Mouse (Mus musculus) midbrain, embryonic 14.5 days (tissue): ENCODE results near the gene Rdh19. TPM values are rescaled to one million over a fixed set of nuclear protein-coding genes. Genes with fewer than 3 reads are reported as not detected.

Experiments used
- ATAC-seq: fragments of 200-750 bp; cut with Nextera tagmentation; 2 replicates; pipeline ENCODE4 v1.8.0; 2017; ENCODE audit warnings: moderate number of reproducible peaks, moderate library complexity; ENCODE audit not compliant: low FRiP score, low TSS enrichment
- DNase-seq: peaks from one replicate; pipeline ENCODE4 v3.0.0-alpha.2; 2015
- H3K27ac ChIP-seq: fragments of 300-500 bp; sonication (generic); replicated peaks from 2 replicates; pipeline ENCODE4 v1.5.1; 2014; ENCODE audit warnings: mild to moderate bottlenecking, low read depth, low read length, moderate library complexity
- H3K27me3 ChIP-seq: fragments of 300-500 bp; sonication (generic); 2 replicates; pipeline ENCODE4 v1.6.1; 2014; ENCODE audit warnings: low read length, control low read depth, mixed read lengths; ENCODE audit not compliant: control insufficient read depth, insufficient read depth
- H3K36me3 ChIP-seq: fragments of 300-500 bp; sonication (generic); 2 replicates; pipeline ENCODE4 v1.6.1; 2014; ENCODE audit warnings: low read length, control low read depth; ENCODE audit not compliant: control insufficient read depth, insufficient read depth
- H3K4me1 ChIP-seq: fragments of 300-500 bp; sonication (generic); 2 replicates; pipeline ENCODE4 v1.6.1; 2014; ENCODE audit warnings: mild to moderate bottlenecking, antibody characterized with exemption, low read length, control low read depth; ENCODE audit not compliant: control insufficient read depth, insufficient read depth
- H3K4me2 ChIP-seq: fragments of 300-500 bp; sonication (generic); 2 replicates; pipeline ENCODE4 v1.6.1; 2014; ENCODE audit warnings: mild to moderate bottlenecking, low read length, moderate library complexity
- H3K4me3 ChIP-seq: fragments of 300-500 bp; sonication (generic); replicated peaks from 2 replicates; pipeline ENCODE4 v1.5.1; 2014; ENCODE audit warnings: low read depth, low read length
- H3K9ac ChIP-seq: fragments of 300-500 bp; sonication (generic); replicated peaks from 2 replicates; pipeline ENCODE4 v1.6.1; 2014; ENCODE audit warnings: mild to moderate bottlenecking, low read length, moderate library complexity
- H3K9me3 ChIP-seq: fragments of 300-500 bp; sonication (generic); 2 replicates; pipeline ENCODE4 v1.6.1; 2016; ENCODE audit warnings: low read length, control low read depth, mixed read lengths; ENCODE audit not compliant: control insufficient read depth
- whole genome bisulfite sequencing: fragments of 180-500 bp; shearing (Covaris S2); extraction: QIAGEN DNeasy Blood & Tissue Kit; methylation state at CpG from one replicate; pipeline ENCODE4 v1.1.7; 2014; 5-methylcytosine and 5-hydroxymethylcytosine counted together
- polyA plus RNA-seq: library from polyadenylated mRNA; unstranded; fragments of >200 nt; fragmentation: Nextera tagmentation; extraction: Ambion mirVana; gene quantifications from 2 replicates; pipeline ENCODE4 v1.2.1, GENCODE M21; 2014

Rdh19 gene
- polyA plus RNA-seq, 1 experiment from 2014 or later: not detected

DNA sequence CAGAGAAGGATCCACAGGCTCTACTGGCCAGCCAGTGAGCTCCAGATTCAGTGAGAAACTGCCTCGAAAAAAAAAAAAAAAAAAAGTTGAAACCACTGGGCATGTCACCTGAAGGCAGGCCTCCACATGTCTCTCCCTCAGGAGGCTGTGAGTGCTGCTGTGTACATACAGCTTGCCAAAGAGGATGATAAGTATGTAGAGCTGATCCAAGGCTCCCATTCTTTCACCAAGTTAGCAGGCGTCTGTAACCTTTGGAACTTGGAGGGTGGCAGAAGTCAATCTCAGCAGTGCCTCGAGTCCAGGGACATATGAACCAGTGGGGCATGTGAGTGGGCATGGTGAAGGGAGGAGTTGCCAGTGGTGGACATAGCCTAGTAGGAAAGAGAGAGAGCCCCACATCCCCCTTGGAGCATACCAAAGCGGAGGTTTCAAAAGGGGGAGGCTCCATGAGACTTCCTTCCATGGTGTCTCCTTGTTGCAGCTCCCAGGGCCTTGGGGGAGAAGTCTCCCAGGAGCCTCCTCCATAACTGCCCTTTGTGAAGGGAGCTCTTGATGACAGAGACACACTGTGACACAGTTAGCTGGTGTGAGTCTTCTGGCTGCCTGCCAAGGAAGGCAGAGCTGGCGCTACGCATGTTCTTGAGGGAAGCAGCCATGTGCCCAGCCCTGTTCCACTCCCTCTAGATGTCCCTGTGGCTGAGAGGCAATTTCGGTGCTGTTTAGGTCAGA, 55.2 kb downstream of the Rdh19 start:
- ATAC-seq (no peak), DNase-seq (peak; percentile 53)
- H3K4me2 ChIP-seq: no peak overlapping the region
- H3K4me1 ChIP-seq: no peaks in the 10 kb centered on the region
- H3K9ac ChIP-seq: no peak overlapping the region
- no peaks in the 10 kb centered on the region for H3K36me3 ChIP-seq
- no peaks in the 10 kb centered on the region for H3K27me3 ChIP-seq
- 74% methylated on average over 7 of the region's 7 CpGs for WGBS
- H3K4me3 ChIP-seq: no peak overlapping the region
- H3K9me3 ChIP-seq: no peaks in the 10 kb centered on the region
- H3K27ac ChIP-seq: no peak overlapping the region

DNA sequence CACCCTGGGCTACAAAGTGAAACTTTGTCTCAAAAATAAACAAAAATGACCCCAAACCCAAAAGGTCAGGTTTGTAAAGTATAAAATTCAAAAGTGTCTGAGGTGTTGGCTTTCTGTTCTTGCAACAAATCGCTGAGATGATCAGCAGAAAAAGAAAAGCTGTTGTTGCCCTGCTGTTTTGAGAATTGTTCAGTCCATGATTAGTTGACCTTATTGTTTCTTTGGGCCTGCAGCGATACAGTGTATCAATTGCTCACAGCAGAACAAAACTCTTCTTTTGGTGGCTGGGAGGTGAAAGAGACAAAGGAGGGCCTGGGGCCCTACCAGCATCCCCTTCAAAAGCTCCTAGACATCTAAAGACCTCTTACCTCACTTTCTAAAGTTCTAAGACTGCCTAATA, 56.4 kb downstream of the Rdh19 start:
- Histone ChIP-seq H3K4me2 (no peak overlapping the region), H3K27me3 (no peaks in the 10 kb centered on the region), H3K9ac (no peak overlapping the region), H3K36me3 (no peaks in the 10 kb centered on the region), H3K4me3 (no peak overlapping the region), H3K4me1 (no peaks in the 10 kb centered on the region), H3K27ac (no peak overlapping the region), H3K9me3 (no peaks in the 10 kb centered on the region)
- DNase-seq (no peak), ATAC-seq (no peak)
- WGBS: 59% methylated on average over 2 of the region's 2 CpGs

DNA sequence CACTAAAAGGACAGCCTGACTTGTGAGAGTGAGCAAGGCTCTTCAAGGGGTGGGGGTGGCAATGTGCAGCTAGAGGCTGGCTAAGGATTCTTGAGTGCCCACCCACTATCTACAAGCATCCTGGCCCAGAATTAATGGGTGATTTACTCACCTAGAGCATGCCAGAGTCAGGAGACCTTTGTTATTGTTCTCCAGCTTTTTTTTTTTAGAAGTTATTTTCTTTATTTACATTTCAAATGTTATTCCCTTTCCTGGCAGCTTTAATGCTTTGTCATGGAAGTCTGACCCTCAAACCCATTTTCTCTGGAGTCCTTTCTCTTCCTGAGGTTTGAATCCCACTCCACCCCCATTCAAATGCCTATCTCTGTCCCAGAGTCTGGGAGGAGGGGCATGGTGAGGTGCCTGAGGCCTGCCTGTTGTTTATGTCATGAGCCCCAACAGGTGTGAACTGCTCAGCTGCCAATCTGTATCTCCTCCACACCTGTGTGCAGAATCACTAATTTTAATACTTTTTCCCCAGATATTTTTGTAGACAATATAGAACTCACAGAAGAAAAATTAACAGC, 57.7 kb downstream of the Rdh19 start:
- Histone ChIP-seq H3K4me2 (no peak overlapping the region), H3K4me3 (no peak overlapping the region), H3K9ac (no peak overlapping the region), H3K36me3 (no peaks in the 10 kb centered on the region), H3K27me3 (no peaks in the 10 kb centered on the region), H3K4me1 (no peaks in the 10 kb centered on the region), H3K9me3 (no peaks in the 10 kb centered on the region), H3K27ac (no peak overlapping the region)
- DNase-seq: no peak
- no peak for ATAC-seq

Other genes with a start within 250 kb of the Rdh19 start
- 110 and 131 TPM in 2 replicates for gene Lrp1, start 228.8 kb upstream of the Rdh19 start, polyA plus RNA-seq
- gene Stat6, start 206.9 kb upstream of the Rdh19 start, polyA plus RNA-seq: 1.4 and 4.0 TPM in 2 replicates
- 2.6 and 3.5 TPM in 2 replicates for gene Nemp1, start 183.0 kb upstream of the Rdh19 start, polyA plus RNA-seq
- gene Nab2, start 181.4 kb upstream of the Rdh19 start, polyA plus RNA-seq: 0.93 and 1.2 TPM in 2 replicates
- 0.62 TPM in 1 of 2 replicates, not detected in the other for gene Myo1a, start 144.8 kb upstream of the Rdh19 start, polyA plus RNA-seq
- not detected in 2 replicates for gene Tac2, start 125.5 kb upstream of the Rdh19 start, polyA plus RNA-seq
- gene Zbtb39, start 110.4 kb upstream of the Rdh19 start, polyA plus RNA-seq: 5.5 and 6.2 TPM in 2 replicates
- 0.53 and 0.67 TPM in 2 replicates for gene Gpr182, start 98.2 kb upstream of the Rdh19 start, polyA plus RNA-seq
- gene Rdh1, start 90.2 kb upstream of the Rdh19 start, polyA plus RNA-seq: 0.07 TPM in 1 of 2 replicates, not detected in the other
- gene Rdh16f1, start 90.1 kb upstream of the Rdh19 start, polyA plus RNA-seq: not detected in 2 replicates
- gene Rdh9, start 73.5 kb upstream of the Rdh19 start, polyA plus RNA-seq: 0.13 and 0.22 TPM in 2 replicates
- 0.07 TPM in 1 of 2 replicates, not detected in the other for gene Rdh16, start 48.8 kb upstream of the Rdh19 start, polyA plus RNA-seq
- gene Rdh16f2, start 16.5 kb downstream of the Rdh19 start, polyA plus RNA-seq: not detected in 2 replicates
- not detected in 2 replicates for gene Rdh7, start 38.9 kb downstream of the Rdh19 start, polyA plus RNA-seq
- gene Sdr9c7, start 48.6 kb downstream of the Rdh19 start, polyA plus RNA-seq: not detected in 2 replicates
- gene Hsd17b6, start 157.7 kb downstream of the Rdh19 start, polyA plus RNA-seq: not detected in 2 replicates
- gene Prim1, start 165.2 kb downstream of the Rdh19 start, polyA plus RNA-seq: 41.1 and 42.7 TPM in 2 replicates
- gene Naca, start 185.6 kb downstream of the Rdh19 start, polyA plus RNA-seq: 627 and 634 TPM in 2 replicates
- gene Ptges3, start 209.0 kb downstream of the Rdh19 start, polyA plus RNA-seq: 413 and 443 TPM in 2 replicates
- 1,898 and 2,035 TPM in 2 replicates for gene Atp5b, start 233.3 kb downstream of the Rdh19 start, polyA plus RNA-seq
- gene Baz2a, start 241.6 kb downstream of the Rdh19 start, polyA plus RNA-seq: 14.8 and 19.4 TPM in 2 replicates